Mouse (Mus musculus) forebrain, embryonic 15.5 days (tissue): ENCODE measurements at regions not wholly inside any gene's neighbourhood (a gene's known extent, or its start where the extent isn't known, plus 50 kb on each side); places are given as distances from the start of the nearest gene placed in this dataset.

Experiments used
- ATAC-seq: fragments of 200-750 bp; cut with Nextera tagmentation; replicated peaks from 2 replicates; pipeline ENCODE4 v1.8.0; 2017; ENCODE audit warnings: mild to moderate bottlenecking, moderate TSS enrichment, moderate library complexity
- H3K27ac ChIP-seq: fragments of 300-500 bp; sonication (generic); replicated peaks from 2 replicates; pipeline ENCODE4 v1.5.1; 2015; ENCODE audit warnings: mild to moderate bottlenecking, inconsistent platforms
- H3K27me3 ChIP-seq: fragments of 300-500 bp; sonication (generic); 2 replicates; pipeline ENCODE4 v1.6.1; 2015; ENCODE audit warnings: inconsistent platforms
- H3K36me3 ChIP-seq: fragments of 300-500 bp; sonication (generic); 2 replicates; pipeline ENCODE4 v1.6.1; 2015; ENCODE audit warnings: mild to moderate bottlenecking, inconsistent platforms
- H3K4me1 ChIP-seq: fragments of 300-500 bp; sonication (generic); 2 replicates; pipeline ENCODE4 v1.6.1; 2015; ENCODE audit warnings: inconsistent platforms
- H3K4me2 ChIP-seq: fragments of 300-500 bp; sonication (generic); replicated peaks from 2 replicates; pipeline ENCODE4 v1.6.1; 2015; ENCODE audit warnings: mild to moderate bottlenecking, inconsistent platforms
- H3K4me3 ChIP-seq: fragments of 300-500 bp; sonication (generic); 2 replicates; pipeline ENCODE4 v1.5.1; 2015; ENCODE audit warnings: mild to moderate bottlenecking, inconsistent platforms
- H3K9ac ChIP-seq: fragments of 300-500 bp; sonication (generic); replicated peaks from 2 replicates; pipeline ENCODE4 v1.6.1; 2015; ENCODE audit warnings: mild to moderate bottlenecking, inconsistent platforms
- H3K9me3 ChIP-seq: fragments of 300-500 bp; sonication (generic); 2 replicates; pipeline ENCODE4 v1.6.1; 2016; ENCODE audit warnings: inconsistent platforms
- WGBS: fragments of 180-500 bp; shearing (Covaris S2); methylation state at CpG from one replicate; pipeline ENCODE4 v1.1.7; 2015; ENCODE audit warnings: mixed read lengths; 5-methylcytosine and 5-hydroxymethylcytosine counted together

DNA sequence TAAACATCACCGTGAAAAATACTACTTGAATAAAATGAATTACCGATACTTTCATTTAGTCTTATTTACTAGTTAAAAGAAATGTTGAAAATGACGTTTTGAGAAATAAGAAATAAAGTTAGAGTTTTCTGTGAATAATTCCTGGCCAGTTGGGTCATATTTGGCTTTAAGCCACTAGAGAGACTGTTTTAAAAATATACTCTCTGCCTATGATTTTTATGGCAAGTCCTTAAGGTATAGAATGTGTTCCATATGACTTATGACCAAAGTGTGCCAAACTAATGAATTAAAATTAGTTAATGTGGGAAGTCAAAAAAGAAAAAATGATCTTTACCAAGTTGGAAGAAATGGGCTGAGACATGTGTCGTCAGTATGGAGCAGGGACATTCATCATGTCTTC lies 354.2 kb upstream of the Col3a1 start:
- 85% methylated on average over 4 of the region's 4 CpGs for WGBS

DNA sequence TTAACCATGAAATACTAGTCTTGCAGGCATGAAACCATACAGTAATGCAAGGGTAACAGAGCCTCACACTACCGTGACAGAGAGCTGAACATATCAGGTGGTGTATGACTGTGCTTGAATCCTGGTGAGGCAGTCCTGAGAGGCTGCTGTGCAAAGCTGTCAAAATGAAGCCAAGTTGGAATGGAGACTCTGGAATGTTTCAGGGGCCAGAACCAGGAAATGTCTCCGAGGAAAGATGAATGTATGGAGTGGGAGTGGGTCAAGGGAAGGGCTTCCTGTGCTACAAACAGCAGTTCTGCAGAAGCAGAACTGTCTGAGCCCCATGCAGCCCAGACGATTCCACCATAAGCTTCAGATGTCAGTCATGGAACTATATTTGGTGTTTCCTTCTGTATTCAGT lies 324.2 kb upstream of the Col3a1 start:
- Histone ChIP-seq H3K27me3 (no peaks in the 10 kb centered on the region), H3K4me3 (no peak overlapping the region), H3K9ac (no peak overlapping the region), H3K4me1 (no peaks in the 10 kb centered on the region), H3K9me3 (no peaks in the 10 kb centered on the region), H3K36me3 (no peaks in the 10 kb centered on the region), H3K27ac (no peak overlapping the region), H3K4me2 (no peak overlapping the region)
- no peak for ATAC-seq
- whole genome bisulfite sequencing = 73% methylated on average over 3 of the region's 3 CpGs

More for the DNA sequence above, 354.2 kb upstream of the Col3a1 start:
- no peak for ATAC-seq
- no peaks in the 10 kb centered on the region for H3K27me3 ChIP-seq
- H3K4me1 ChIP-seq = no peaks in the 10 kb centered on the region
- H3K36me3 ChIP-seq = no peaks in the 10 kb centered on the region
- no peak overlapping the region for H3K27ac ChIP-seq
- H3K4me3 ChIP-seq = no peak overlapping the region
- H3K4me2 ChIP-seq = no peak overlapping the region
- no peaks in the 10 kb centered on the region for H3K9me3 ChIP-seq
- no peak overlapping the region for H3K9ac ChIP-seq

DNA sequence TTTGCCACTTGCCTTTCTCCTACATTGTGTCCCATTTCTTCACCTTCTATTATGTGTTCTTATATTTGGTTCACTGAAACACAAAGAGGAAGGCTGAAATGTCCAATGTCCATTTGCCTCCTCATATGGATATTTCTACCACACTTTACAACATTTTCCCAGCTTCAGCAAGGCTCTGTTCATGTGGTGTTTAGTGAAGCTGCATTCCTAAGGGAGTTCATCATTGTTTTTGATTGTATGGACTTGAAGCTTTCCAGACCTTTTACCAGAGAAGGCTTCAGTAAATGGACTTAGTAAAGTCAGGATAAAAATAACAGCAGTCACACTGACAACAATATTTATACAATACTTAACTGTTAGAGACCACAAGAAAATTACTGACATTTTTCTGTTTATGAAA lies 290.8 kb upstream of the Col3a1 start:
- ATAC-seq = no peak
- Histone ChIP-seq H3K4me3 (no peak overlapping the region), H3K9me3 (no peaks in the 10 kb centered on the region), H3K27ac (no peak overlapping the region), H3K9ac (no peak overlapping the region), H3K27me3 (no peaks in the 10 kb centered on the region), H3K4me1 (no peaks in the 10 kb centered on the region), H3K36me3 (no peaks in the 10 kb centered on the region), H3K4me2 (no peak overlapping the region)

DNA sequence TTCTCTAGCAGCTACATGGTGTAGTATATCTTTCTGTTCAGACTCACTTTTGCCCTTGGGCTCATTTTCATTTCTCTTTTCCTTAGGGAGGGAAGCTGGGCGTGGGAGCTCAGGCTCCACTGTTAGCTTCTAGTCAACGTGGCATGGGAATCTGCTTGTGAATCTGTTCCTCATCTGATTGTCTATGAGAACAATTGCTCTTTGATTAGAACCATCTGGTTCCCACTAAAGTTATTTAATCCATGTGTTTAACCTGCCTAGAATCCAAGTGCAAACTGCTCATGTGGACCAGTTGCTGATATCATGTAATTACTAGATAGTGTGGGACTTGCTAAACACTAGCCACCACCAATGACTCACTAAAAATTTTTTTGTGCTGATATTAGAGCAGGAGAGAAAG lies 290.1 kb upstream of the Col3a1 start:
- no peak overlapping the region for H3K4me2 ChIP-seq
- no peaks in the 10 kb centered on the region for H3K27me3 ChIP-seq
- no peak overlapping the region for H3K9ac ChIP-seq
- no peaks in the 10 kb centered on the region for H3K4me1 ChIP-seq
- no peaks in the 10 kb centered on the region for H3K9me3 ChIP-seq
- no peak overlapping the region for H3K4me3 ChIP-seq
- ATAC-seq = no peak
- H3K36me3 ChIP-seq = no peaks in the 10 kb centered on the region
- H3K27ac ChIP-seq = no peak overlapping the region
- 57% methylated on average over 2 of the region's 2 CpGs for WGBS

DNA sequence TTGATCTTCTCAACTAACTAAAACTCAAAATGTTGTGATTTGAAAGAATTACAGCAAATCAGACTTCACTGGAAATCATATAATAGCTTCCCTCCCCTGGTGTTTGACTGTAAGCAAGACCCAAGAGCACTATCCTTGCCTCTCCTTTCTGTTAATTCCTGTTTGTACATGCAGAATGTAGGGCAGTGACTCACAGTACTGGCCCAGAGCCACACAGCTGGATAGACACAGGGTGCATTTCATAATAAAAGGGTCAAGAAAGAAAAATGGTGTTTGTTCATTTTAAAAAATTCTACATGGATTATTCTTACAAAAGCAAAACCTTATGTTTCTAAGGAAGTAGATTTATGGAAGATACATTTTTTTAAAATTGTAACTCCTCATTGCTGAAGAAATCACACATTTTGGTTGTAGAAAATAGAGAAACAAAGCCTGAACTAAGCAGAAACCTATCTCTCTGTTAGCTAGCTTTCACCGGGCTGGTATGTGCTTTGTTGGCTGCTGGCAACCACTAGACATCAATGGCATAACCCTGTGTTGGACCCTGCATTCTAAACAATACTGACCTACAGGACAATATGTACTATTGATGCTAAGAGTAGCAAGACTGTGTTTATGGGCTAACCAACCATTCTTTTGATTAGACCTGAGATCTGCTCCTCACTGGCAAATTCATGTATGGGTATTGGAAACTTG lies 289.0 kb upstream of the Col3a1 start:
- no peaks in the 10 kb centered on the region for H3K9me3 ChIP-seq
- H3K4me2 ChIP-seq = no peak overlapping the region
- H3K27me3 ChIP-seq = no peaks in the 10 kb centered on the region
- H3K36me3 ChIP-seq = no peaks in the 10 kb centered on the region
- H3K9ac ChIP-seq = no peak overlapping the region
- no peak for ATAC-seq
- 80% methylated on average over 1 of the region's 1 CpGs for WGBS
- no peak overlapping the region for H3K27ac ChIP-seq
- no peaks in the 10 kb centered on the region for H3K4me1 ChIP-seq
- no peak overlapping the region for H3K4me3 ChIP-seq

DNA sequence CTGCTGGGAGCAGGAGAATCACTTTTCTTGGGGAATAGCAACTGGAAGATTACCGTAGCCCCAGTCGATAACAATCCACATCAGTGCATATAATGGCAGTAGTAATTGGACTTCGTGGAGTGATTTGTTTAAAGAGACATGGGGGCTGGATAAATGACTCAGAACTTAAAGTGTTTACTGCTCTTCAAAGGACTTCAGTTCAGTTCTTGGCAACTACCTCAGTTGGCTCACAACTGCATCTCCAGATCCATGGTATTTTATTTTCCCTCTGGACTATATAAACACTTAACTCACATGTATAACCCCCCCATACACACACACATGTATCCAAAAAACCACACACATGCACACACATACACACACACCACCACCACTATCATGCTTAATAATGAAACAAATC lies 288.0 kb upstream of the Col3a1 start:
- no peaks in the 10 kb centered on the region for H3K27me3 ChIP-seq
- no peaks in the 10 kb centered on the region for H3K9me3 ChIP-seq
- 78% methylated on average over 3 of the region's 3 CpGs for whole genome bisulfite sequencing
- H3K9ac ChIP-seq = no peak overlapping the region
- no peaks in the 10 kb centered on the region for H3K4me1 ChIP-seq
- no peak overlapping the region for H3K4me2 ChIP-seq
- ATAC-seq = no peak
- H3K27ac ChIP-seq = no peak overlapping the region
- H3K36me3 ChIP-seq = no peaks in the 10 kb centered on the region
- no peak overlapping the region for H3K4me3 ChIP-seq

DNA sequence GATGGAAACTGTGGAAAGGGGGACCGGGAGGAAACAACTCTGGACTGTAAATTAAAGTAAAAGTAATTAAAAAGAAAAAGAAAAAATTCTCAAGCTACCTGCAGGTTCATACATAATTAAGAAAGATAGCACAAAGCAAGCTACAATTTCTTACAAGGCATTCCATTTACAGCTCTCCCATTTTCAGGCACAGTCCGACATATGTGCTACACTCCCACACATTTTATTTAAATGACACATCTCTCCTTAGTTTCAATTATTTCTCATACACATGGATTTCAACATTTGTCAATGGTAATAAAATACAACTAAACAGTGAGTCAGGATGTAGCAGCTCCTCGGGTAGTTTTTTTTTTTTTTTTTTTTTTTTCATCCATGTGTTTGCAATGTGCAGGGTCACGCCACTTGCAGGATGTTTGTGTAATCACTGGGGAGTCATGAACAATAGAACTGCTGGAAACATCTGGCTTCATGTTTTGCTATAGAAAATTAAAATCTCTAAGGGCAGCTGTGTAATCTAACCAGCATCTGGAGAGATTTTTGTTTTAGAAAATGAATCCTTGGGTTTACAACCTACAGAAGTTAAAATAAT lies 279.8 kb upstream of the Col3a1 start:
- no peaks in the 10 kb centered on the region for H3K4me1 ChIP-seq
- no peak overlapping the region for H3K4me2 ChIP-seq
- no peak overlapping the region for H3K27ac ChIP-seq
- 71% methylated on average over 4 of the region's 4 CpGs for WGBS
- no peak overlapping the region for H3K9ac ChIP-seq
- ATAC-seq = no peak
- no peaks in the 10 kb centered on the region for H3K36me3 ChIP-seq
- H3K9me3 ChIP-seq = no peaks in the 10 kb centered on the region
- no peaks in the 10 kb centered on the region for H3K27me3 ChIP-seq
- H3K4me3 ChIP-seq = no peak overlapping the region

DNA sequence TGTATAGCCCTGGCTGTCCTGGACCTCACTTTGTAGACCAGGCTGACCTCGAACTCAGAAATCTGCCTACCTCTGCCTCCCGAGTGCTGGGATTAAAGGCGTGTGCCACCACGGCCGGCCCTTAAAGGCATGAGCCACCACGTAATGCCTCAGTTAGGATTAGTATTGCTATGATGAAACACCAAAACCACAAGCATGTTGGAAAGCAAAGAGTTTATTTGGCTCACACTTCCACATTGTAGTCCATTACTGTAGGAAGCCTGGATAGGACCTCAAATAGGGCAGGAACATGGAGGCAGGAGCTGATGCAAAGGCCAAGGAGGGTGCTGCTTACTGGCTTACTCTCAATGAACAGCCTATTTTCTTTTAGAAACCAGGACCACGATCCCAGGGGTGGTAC lies 278.0 kb upstream of the Col3a1 start:
- no peak overlapping the region for H3K9ac ChIP-seq
- no peaks in the 10 kb centered on the region for H3K4me1 ChIP-seq
- H3K4me3 ChIP-seq = no peak overlapping the region
- no peaks in the 10 kb centered on the region for H3K9me3 ChIP-seq
- H3K27me3 ChIP-seq = no peaks in the 10 kb centered on the region
- no peak overlapping the region for H3K4me2 ChIP-seq
- H3K36me3 ChIP-seq = no peaks in the 10 kb centered on the region
- WGBS = 84% methylated on average over 7 of the region's 7 CpGs
- ATAC-seq = no peak
- no peak overlapping the region for H3K27ac ChIP-seq

- Histone ChIP-seq H3K27ac (no peak overlapping the region), H3K9ac (no peak overlapping the region), H3K4me3 (no peak overlapping the region), H3K4me2 (no peak overlapping the region), H3K27me3 (no peaks in the 10 kb centered on the region), H3K9me3 (no peaks in the 10 kb centered on the region), H3K4me1 (no peaks in the 10 kb centered on the region), H3K36me3 (no peaks in the 10 kb centered on the region)
- ATAC-seq = no peak
- WGBS = 94% methylated on average over 1 of the region's 1 CpGs
Observed at GRCm38 (mm10) chr1:45041328-45041727, 270.0 kb upstream of the Col3a1 start.

GRCm38 (mm10) chr1:45041815-45042214 lies 269.5 kb upstream of the Col3a1 start:
- Histone ChIP-seq H3K27me3 (no peaks in the 10 kb centered on the region), H3K27ac (no peak overlapping the region), H3K4me2 (no peak overlapping the region)

GRCm38 (mm10) chr1:45043245-45043926 lies 268.0 kb upstream of the Col3a1 start:
- Histone ChIP-seq H3K4me2 (no peak overlapping the region), H3K4me3 (no peak overlapping the region), H3K9me3 (no peaks in the 10 kb centered on the region), H3K36me3 (no peaks in the 10 kb centered on the region), H3K27me3 (no peaks in the 10 kb centered on the region), H3K27ac (no peak overlapping the region), H3K9ac (no peak overlapping the region), H3K4me1 (no peaks in the 10 kb centered on the region)
- no peak for ATAC-seq

More at GRCm38 (mm10) chr1:45041815-45042214, 269.5 kb upstream of the Col3a1 start:
- Histone ChIP-seq H3K9ac (no peak overlapping the region), H3K9me3 (no peaks in the 10 kb centered on the region), H3K4me1 (no peaks in the 10 kb centered on the region), H3K36me3 (no peaks in the 10 kb centered on the region), H3K4me3 (no peak overlapping the region)
- ATAC-seq = no peak

- Histone ChIP-seq H3K9ac (no peak overlapping the region), H3K4me2 (no peak overlapping the region), H3K36me3 (no peaks in the 10 kb centered on the region), H3K9me3 (no peaks in the 10 kb centered on the region), H3K27me3 (no peaks in the 10 kb centered on the region), H3K27ac (no peak overlapping the region), H3K4me3 (no peak overlapping the region), H3K4me1 (no peaks in the 10 kb centered on the region)
- WGBS = 84% methylated on average over 10 of the region's 10 CpGs
- no peak for ATAC-seq
Observed at GRCm38 (mm10) chr1:45090841-45091535, 220.3 kb upstream of the Col3a1 start.
